17 mouse cellular contexts compared by ENCODE assay signal in the genomic region with DNA sequence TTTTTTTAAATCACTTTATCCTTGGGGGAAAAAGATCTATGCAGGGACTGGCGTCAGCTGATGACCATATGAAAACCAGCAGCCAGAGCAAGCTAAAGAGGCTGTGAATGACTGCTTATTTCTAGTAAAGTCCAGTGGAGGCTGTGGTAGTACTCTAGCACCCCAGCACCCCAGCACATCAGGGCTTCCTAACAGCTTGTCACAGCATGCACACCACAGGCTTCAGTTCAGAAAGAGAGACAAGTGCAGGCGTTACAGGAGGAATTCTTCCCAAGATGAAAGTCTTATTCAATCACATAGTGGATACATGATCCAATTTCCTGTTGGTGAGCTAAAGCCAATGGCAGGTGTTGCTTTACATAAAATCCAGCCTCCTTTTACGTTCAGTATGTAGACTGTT. TPM values are rescaled to one million over a fixed set of nuclear protein-coding genes. Genes with fewer than 3 reads are reported as not detected.
"Had no signal": no experiment of that assay in that cellular context is flagged by ENCODE, and none has a peak within 500 bp of the region (broad histone marks: within the 10 kb centered on the region; RNA-seq: fewer than 3 reads in every experiment).

No protein-coding gene starts in this region.

- H3K4me2 ChIP-seq: lung, embryonic 15.5 days; midbrain, embryonic 11.5 days; midbrain, embryonic 13.5 days; midbrain, embryonic 15.5 days; neural tube, embryonic 12.5 days; stomach, embryonic 15.5 days had no signal

- H3K27ac ChIP-seq: lung, embryonic 15.5 days; macrophage; midbrain, embryonic 13.5 days; midbrain, embryonic 15.5 days; neural tube, embryonic 12.5 days; stomach, embryonic 15.5 days; stomach, postnatal 0 days had no signal

- H3K9me3 ChIP-seq: lung, embryonic 15.5 days; megakaryocyte, embryonic 14.5 days; midbrain, embryonic 13.5 days; midbrain, embryonic 15.5 days; neural tube, embryonic 12.5 days; stomach, embryonic 15.5 days had no signal

- H3K4me1 ChIP-seq: lung, embryonic 15.5 days; megakaryocyte, embryonic 14.5 days; midbrain, embryonic 13.5 days; midbrain, embryonic 15.5 days; neural tube, embryonic 12.5 days; stomach, embryonic 15.5 days had no signal

- H3K36me3 ChIP-seq: lung, embryonic 15.5 days; midbrain, embryonic 13.5 days; midbrain, embryonic 15.5 days; neural tube, embryonic 12.5 days; stomach, embryonic 15.5 days had no signal

- DNase-seq: lung, adult 2 months; lung, postnatal 14 days; lung, postnatal 36 days; right cerebral cortex, postnatal 14 days; thymus, adult 2 months; thymus, postnatal 25 days; thymus, postnatal 4 days had no signal

- H3K27me3 ChIP-seq: lung, embryonic 15.5 days; megakaryocyte, embryonic 14.5 days; midbrain, embryonic 13.5 days; midbrain, embryonic 15.5 days; neural tube, embryonic 12.5 days; stomach, embryonic 15.5 days had no signal

- ATAC-seq: lung, postnatal 0 days; midbrain, embryonic 13.5 days; midbrain, embryonic 15.5 days had no signal

- H3K4me3 ChIP-seq: lung, embryonic 15.5 days; megakaryocyte, embryonic 14.5 days; midbrain, embryonic 13.5 days; midbrain, embryonic 15.5 days; neural tube, embryonic 12.5 days; stomach, embryonic 15.5 days had no signal

- H3K9ac ChIP-seq: lung, embryonic 15.5 days; midbrain, embryonic 13.5 days; midbrain, embryonic 15.5 days; neural tube, embryonic 12.5 days; stomach, embryonic 15.5 days had no signal

RNA-seq across cellular contexts. Expression of gene Arhgap42, which starts 15.5 kb away (rescaled TPM):
- polyA plus RNA-seq: macrophage had no signal
